Mouse (Mus musculus) heart, adult 2 months (tissue): ENCODE data around the gene 1600014C10Rik.

Experiments used
- CTCF ChIP-seq: fragments of 200-600 bp; IDR thresholded peaks from 2 replicates; pipeline ENCODE4 v1.8.1; 2022; ENCODE audit warnings: antibody characterized with exemption, mild to moderate bottlenecking, moderate library complexity
- POLR2A ChIP-seq: fragments of 200-500 bp; IDR thresholded peaks from 2 replicates; pipeline ENCODE4 v1.6.1; 2011; ENCODE audit warnings: mild to moderate bottlenecking, low read depth, low read length, control low read depth; ENCODE audit not compliant: insufficient read depth

DNA sequence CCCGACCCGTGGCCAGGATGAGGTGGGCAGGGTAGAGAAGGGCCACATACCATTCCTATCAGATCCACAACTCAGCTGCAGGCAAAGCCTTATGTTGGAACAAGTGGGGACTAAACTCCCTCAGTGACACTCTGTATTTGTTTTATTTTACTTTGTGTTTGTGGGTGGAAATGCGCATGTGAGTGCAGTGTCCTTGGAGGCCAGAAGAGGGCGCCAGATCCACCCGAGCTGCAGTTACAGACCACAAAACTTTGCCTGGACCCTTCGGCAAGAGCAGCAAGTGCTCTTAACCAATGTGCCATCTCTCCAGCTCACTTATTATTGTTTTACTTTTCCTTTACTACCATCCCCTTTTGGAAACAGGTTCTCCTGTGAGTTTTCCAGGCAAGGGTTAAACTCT is 35.5 kb upstream of the 1600014C10Rik start:
- TF ChIP-seq CTCF, result peak; percentile 21; the same call in 1 of the 2 replicates
- TF ChIP-seq POLR2A, result no peak
